Mouse (Mus musculus) layer of hippocampus, postnatal 10 days (tissue): ENCODE results near the gene Fam81b. TPM values are rescaled to one million over a fixed set of nuclear protein-coding genes. Genes with fewer than 3 reads are reported as not detected.
A peak's percentile ranks its signal among the peaks of the same experiment; 100 is the strongest.

Experiments used
- DNase-seq, 2 experiments: peaks; one replicate each; pipeline ENCODE4 v3.0.0; 2021; ENCODE audit warnings: low spot score in 2 of 2
- microRNA-seq, 2 experiments: library from miRNA; unstranded; fragments of <30 nt; microRNA quantifications; one replicate each; pipeline ENCODE4 v1.2.0; 2021
- total RNA-seq, 2 experiments: library from RNA; stranded (reverse); gene quantifications; 2 replicates each; pipeline ENCODE4 v1.2.3; 2021

Gene Fam81b
- total RNA-seq, 2 experiments from 2014 or later: 0.20 to 0.53 TPM

DNA sequence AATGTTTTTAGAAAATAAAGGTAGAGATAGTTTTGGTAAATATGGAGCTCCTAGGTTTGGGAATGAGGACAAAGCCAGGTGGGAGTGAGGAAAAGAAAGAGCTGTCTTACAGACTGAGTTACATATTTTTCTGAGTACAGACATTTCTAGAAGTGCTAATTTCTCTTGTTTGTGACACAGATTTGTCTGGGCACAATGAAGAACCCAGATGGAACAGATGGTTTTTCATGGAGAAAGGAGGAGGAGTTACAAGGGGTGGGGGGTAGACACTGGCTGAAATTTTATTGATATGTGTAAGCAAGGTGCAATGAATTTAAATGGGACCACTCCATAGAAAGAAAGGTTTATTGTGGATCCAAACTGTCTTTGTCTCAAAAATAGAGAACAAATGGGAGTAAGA is 109.9 kb downstream of the Fam81b start:
- DNase-seq: no peak

DNA sequence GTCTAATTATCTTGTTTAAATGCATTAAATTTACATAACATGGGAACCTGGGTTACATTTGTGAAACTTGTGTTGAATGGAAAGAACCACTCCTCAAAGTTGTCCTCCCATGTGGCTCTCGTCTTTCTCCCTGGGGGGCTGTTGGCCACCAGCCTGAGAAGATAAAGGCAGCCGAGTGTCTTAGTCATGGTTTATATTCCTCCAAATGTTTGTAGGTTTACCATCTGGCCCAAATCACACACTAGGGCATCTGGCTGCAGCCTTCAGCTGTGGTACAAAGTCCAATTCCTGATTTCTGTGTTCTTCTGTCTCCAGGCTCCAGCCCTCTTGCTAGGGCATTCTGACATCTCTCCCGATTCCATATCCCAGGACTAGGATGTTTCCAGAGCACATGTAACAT is 114.6 kb downstream of the Fam81b start:
- DNase-seq: no peak

DNA sequence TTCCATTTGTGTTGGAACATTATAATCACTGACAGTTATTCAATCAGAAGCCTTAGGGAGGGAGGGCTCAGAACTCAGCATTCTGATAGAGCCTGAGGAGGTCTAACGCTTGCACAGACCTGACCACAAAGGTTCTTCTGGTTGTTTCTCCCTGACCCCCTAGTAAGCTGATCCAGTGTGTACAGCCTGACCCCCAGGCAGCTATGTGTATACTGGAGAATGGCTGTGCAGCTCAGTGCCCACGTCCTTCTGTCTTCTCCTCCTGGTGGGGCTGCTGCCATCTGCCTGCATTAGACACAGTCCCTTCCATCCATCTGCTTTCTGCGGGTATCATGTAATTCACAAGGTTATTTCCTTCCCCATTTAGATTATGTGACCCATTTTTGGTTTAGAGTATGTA is 115.7 kb downstream of the Fam81b start:
- peak; percentile 48 to 62 for DNase-seq

DNA sequence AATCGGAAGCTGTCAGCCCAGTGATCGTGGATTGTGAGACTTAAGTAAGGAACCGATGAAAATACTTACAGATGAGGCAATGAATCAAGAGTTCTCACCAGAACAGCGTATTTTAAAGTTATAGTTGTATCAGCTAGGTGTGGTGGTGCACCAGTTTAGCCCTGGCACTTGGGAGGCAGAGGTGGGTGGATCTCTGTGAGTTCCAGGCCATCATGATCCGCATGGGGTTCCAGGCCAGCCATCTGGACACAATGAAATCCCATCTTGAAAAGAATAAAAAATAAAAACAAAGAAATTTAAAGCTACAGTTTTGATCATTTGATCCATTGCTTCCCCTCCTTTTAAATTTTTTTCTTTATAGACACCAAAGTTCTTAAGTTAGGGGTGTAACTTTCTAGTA is 117.2 kb downstream of the Fam81b start:
- DNase-seq: no peak

DNA sequence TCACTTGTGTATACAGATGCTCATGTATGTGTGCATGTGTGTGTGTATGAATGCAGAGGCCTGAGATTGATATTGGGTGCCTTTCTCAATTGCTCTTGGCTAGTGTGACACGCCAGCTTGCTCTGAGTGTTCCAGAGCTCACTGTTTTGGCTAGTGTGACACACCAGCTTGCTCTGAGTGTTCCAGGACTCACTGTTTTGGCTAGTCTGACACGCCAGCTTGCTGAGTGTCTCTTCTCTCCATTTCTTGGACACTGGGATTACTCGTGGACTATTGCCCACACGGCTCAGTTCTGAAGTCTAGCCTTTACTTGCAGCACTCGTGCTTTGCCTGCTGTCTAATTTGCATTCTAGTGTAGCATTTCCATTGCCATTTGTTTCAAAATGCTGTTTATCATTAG is 126.2 kb downstream of the Fam81b start:
- DNase-seq: peak; percentile 42 to 59

DNA sequence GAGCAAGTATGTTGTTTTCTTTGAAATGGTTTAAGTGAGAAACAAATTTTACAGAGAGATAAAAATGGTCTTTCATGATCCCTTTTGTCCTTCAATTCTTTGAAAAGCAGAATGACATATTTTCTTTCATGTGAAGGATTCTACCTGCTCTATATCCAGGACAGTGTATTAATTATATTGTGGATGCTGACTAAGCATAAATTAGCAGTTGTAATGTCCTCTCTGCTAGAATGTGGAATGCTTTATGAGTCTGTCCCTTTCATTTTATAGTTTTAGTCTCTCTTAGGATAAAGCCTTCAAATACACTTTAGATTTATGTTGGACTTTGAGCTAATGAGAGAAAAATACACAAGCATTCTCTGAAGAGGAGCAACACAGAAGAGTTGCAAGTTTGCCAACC is 130.6 kb downstream of the Fam81b start:
- DNase-seq: no peak

DNA sequence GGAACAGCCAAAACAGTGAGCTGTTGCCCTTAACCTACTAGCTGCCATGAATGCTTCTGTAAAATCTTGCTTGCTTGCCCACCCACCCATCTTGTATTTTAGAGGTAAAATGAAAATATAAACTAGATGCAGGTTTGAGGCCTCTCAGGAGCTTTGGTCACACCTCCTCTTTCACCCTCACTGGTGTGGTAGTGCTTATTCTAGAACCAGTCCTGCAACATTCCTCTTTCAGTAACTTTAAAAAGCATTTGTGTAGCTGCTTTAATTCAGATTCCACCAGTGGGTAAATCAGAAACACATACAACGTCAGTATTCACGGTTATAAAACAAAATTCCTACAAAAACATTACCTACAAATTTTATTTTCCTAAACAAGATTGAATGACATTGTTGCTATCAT is 144.3 kb downstream of the Fam81b start:
- DNase-seq: no peak

DNA sequence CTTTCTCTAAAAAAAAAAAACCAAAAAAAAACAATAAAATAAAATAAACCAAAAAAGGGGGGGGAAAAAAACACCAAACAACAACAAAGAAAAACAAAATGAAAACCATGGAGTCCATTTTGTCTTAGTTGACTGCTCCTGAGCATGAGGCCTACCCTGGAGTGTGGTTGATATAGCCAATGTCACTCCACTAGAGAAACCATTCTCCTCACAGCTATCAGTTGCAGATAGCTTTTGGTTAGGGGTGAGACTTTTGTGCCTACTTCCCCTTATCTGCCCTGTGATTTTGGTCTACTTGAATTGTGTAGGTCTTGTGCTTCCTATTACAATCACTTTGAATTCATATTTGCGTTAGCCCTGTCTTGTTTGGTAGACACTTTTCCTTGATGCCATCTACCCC is 147.4 kb downstream of the Fam81b start:
- DNase-seq: no peak

DNA sequence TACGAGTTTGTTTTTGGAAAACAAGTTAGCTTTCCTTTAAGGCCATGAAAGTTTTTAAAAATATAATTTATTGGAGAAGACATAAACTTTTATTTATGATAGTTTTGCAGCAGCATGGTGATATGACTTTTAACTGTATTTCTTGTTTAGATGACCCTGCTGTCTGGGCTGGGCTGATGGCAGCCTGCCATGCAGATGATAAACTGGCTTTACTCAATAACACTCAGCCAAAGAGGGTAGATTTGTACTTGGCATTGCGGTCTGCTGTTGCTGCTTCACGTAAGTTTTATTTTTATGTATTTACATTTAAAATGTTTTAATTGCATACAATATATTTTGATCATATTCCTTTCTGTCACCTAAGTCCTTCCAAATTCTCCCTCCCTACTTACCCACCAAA is 147.8 kb downstream of the Fam81b start:
- no peak for DNase-seq

Small RNAs within 50 kb of the gene (microRNA-seq; reads per million reads assigned to microRNA genes)
- 0 reads per million in 2 experiments for gene Gm24025

Other genes starting within 250 kb of the Fam81b start
- gene Gpr150, start 248.1 kb downstream of the Fam81b start, total RNA-seq: 1 to 10 TPM; 4.5 to 4.7 TPM
- 1 to 10 TPM; 4.8 to 5.1 TPM for gene Arsk, start 206.4 kb downstream of the Fam81b start, total RNA-seq
- 10 to 100 TPM; 19.9 to 23.5 TPM for gene Ttc37, start 206.3 kb downstream of the Fam81b start, total RNA-seq
- 10 to 100 TPM; 51.5 to 52.2 TPM for gene Mctp1, start 79.5 kb upstream of the Fam81b start, total RNA-seq